Mouse (Mus musculus) spleen, postnatal 36 days (tissue): ENCODE results near the gene Pla2g4e.

Experiments
- DNase-seq, 2 experiments: peaks; one replicate each; pipeline ENCODE4 v3.0.0; 2022; ENCODE audit warnings: low spot score in 2 of 2, mixed read lengths in 1 of 2

The Pla2g4e gene

DNA sequence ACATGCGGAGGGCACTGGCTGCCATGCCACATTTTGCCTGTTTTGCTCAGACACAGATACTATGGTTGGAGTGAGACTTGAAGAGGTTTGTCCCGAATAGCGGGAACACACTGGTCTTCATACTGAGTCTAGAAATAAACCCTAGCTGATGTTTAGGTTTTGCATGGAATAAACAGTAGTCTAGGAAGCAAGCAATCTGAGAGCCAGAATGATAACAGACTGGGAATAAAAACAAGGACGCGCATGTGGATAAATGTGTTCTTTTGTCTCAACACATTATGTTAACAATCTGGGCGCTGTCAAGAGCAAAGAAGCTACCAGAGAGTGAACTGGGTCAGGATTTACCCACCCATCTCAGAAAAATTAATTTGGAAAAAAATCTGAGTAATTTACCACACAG, 122.2 kb downstream of the Pla2g4e start:
- DNase-seq, result no peak

DNA sequence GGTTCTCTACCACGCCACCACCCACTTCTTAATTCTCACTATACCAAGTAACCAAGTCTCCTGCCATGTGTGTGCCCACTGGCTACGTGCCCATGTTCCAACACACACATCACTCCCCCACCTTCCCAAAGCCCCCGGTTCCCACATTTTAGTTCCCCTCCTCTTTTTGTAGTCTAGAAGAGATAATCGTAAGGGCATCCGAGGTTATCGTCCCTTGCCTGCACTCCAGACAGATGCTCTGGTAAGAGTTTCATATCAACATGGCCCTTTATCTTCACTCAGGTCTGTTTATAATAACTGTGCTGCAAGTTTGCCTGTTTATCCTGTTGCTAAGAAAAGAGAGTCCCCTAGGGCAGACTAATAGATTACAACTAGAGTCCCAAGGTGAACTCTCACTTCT, 127.8 kb downstream of the Pla2g4e start:
- DNase-seq, result no peak
